Mouse (Mus musculus) right cerebral cortex, postnatal 36 days (tissue): ENCODE measurements around the gene Eif5a.
A peak's percentile ranks its signal among the peaks of the same experiment; 100 is the strongest.

Experiments used
- DNase-seq, 2 experiments: peaks; one replicate each; pipeline ENCODE4 v3.0.0; 2022; ENCODE audit warnings: low spot score in 2 of 2, mixed read lengths in 1 of 2

Gene Eif5a

GRCm38 (mm10) chr11:69902972-69903371 is 18.8 kb downstream of the Eif5a start:
- no peak for DNase-seq

DNA sequence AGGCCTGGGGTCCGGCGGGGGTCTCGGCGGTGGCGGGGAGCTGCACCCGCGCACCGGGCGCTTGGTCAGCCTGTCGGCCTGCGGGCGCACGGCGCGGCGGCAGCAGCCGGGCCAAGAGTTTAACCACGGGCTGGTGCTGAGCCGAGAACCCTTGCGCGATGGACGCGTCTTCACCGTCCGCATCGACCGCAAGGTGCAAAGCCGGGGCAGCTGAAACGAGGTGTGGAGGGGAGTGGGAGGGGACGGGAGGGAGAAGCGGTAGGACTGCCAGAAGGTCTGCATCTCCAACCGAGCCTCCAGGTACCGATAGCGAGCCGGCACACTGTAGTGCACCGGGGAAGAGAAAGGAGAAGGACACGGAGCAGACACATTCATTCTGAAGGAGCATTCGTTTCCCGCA is 19.8 kb downstream of the Eif5a start:
- DNase-seq: no peak

DNA sequence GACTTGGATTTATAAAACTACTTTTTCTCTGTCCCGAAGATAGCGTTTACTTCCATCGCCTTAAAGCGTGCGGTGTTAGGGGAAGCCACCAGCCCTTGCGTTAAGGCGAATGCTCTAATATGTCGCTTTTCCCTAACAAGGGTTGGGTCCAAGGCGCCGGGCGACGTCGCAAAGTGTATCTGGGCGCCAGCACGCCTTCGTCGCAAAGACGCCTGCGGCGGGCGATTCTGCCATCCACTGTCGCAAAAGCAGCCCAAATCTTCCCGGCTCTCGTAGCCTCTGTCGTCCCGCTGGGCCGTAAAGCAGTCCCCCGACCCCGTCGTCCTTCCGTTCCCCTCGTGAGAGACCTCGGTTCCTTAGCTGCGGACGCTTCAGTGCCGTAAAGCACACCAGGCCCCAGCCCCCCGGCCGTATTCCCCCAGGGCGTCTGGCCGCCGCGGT is 20.3 kb downstream of the Eif5a start:
- peak; percentile 98 for DNase-seq

GRCm38 (mm10) chr11:69900471-69901405 is 21.0 kb downstream of the Eif5a start, which contains the start of the genes 2810408A11Rik and Neurl4:
2810408A11Rik (minus strand) TSS chr11:69900987.
Neurl4 (plus strand) TSS chr11:69901072.
- peak; percentile 82 to 87 for DNase-seq

GRCm38 (mm10) chr11:69899870-69900269 is 21.9 kb downstream of the Eif5a start:
- no peak for DNase-seq

- no peak for DNase-seq
Observed at GRCm38 (mm10) chr11:69895291-69895690, 26.5 kb downstream of the Eif5a start, which contains the start of gene Acap1. Acap1 (minus strand) TSS chr11:69895539.

DNA sequence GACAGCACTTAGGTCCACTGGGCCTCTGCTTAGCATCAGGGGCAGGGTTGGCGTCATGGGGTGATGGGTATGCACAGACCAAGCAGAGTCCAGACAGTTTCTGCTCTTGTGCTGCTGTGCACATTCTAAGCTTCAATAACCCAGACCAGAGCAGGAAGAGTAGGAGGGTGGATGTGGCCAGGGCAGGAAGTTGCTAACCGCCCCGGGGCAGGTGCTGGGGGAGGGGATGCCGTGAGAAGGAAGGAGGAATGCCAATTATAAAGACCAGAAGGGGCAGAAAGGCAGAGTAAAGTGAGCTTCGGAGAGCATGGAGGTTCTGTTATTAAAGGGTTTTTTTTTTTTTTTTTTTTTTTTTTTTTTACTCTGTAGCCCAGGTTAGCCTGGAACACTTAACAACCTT is 27.1 kb downstream of the Eif5a start:
- no peak for DNase-seq

GRCm38 (mm10) chr11:69891482-69891881 is 30.3 kb downstream of the Eif5a start:
- no peak for DNase-seq

GRCm38 (mm10) chr11:69886907-69887635 is 34.7 kb downstream of the Eif5a start:
- DNase-seq: no peak

- DNase-seq: no peak
Observed at GRCm38 (mm10) chr11:69884663-69885062, 37.1 kb downstream of the Eif5a start.

DNA sequence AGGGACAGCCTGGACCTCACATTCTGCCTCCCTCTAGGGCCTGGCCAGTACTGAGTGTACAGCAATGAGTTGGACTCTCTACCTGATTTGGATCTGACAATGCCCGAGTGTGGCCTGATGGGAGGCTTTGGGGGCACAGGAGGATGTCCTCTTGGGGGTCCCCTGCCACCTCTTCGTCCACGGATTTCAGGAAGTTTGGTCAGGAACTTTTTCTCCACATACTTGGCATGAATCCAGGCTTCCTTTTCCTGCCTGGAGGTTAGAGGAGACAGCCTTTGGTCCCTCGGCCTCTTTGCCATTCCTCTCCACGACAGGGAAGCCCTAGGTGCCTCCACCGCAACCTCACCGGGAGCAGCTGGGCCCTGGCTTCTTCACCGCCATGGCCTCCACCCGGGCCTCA is 37.5 kb downstream of the Eif5a start:
- DNase-seq: no peak

- DNase-seq: no peak
Observed at GRCm38 (mm10) chr11:69883527-69884151, 38.1 kb downstream of the Eif5a start.

DNA sequence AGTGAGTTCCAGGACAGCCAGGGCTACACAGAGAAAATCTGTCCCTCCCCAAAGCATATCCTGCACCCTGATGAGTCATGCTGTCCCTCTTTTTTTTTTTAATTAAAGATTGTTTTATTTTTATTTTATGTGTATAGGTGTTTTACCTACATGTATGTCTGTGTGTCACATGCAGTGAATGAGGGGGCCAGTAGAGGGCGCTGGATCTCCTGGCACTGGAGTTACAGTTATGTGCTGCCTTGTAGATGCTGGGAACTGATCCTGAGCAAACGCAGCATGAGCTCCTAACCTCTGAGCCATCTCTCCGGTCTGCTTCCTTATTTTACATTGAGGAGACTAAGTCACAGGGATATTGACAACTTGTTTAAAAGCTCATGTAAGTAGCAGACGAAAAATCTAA is 38.7 kb downstream of the Eif5a start:
- DNase-seq: no peak

DNA sequence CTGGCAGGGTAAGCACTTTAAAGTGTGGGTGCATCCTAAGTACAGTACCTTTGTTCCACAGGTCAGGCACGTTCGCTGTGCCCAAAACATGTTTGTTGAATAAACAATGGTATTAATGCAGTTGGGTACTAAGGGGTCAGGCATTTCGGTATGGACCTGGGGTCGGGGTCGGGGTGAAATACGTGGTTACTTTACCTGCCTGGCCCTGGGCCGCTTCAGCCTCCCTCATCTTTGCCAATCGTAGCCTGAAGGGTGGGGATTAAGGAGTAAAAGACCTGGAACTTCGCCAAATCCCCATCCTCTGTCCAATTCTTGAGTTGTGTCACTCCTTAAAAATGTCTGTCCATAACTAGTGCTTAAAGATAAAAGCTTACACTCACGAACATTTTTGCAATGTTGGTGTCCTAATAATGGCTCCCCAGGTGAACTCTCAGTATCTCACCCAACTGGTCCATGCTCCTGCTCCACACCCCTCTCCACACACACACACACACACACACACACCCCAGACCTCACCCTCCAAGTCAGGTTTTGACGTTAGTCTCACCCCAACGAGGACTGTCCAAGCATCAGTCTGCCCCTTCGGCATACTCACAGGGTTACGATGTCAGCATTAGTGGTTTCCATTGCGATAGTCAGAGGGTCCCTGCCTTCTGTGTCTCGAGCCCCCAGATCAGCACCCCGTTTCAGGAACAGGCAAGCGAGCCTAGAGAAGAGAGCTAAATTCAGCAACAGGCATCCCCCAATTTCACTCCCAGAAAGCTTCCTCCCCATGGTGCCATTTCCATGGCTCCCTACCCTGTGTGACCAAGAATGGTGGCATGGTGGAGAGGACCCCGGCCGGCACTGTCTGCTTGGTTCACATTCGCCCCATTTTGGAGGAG is 39.7 kb downstream of the Eif5a start:
- no peak for DNase-seq

DNA sequence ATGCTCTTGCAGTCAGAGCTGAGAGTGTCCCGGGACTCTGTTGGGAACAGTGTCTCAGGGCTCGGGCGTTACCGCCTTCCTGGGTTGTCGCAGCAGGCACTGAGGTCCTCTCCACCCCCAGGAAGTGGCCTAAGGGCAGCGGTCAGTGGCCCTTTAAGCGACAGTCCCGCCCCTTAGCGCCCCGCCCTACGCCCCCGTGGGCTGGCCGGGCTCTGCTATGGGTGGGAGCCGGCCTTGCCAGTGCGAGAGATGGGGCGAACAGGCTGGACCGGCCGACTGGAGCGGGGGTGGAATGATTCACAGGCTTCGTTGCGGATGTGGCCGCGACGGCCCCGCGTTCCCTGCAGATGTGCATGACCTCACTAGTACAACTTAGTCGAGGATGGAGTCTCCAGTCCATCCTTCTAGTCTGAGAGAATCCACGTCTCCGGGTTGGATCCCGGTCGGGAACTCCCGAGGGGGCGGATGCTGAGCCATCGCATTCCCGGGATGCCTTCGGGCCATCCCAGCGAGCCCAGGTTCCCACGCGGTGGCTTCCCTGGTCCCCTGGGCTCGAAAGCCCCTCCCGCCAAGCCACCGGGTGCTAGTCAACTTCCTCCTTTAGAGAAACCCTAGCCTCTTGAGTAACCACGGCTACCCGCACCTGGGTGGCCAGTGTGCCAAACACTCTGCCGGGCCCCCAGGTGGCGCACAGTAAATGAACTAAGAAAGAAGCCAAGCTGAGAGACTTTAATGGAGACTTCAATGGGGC is 40.7 kb downstream of the Eif5a start, which contains the start of gene Kctd11:
Kctd11 (minus strand) TSS at position 554 of the 751 bp plus-strand sequence.
- peak; percentile 49 to 58 for DNase-seq

DNA sequence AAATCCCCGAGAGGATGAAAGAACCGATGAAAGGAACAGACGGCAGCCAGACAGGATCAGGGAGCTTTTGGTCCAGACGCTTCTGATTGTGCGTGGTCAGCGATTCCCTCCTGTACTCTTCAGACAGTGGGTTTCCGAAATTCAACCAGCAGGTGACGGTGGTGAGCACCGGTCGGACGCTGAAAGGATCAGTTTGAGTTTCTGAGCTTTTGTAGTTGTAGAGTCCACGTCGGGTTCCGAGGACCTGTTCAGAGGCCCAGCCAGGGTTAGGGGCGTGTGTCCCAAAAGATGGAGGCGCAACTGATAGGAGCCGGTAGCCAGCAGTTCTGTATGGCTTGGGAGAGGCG is 41.3 kb downstream of the Eif5a start:
- DNase-seq: no peak

GRCm38 (mm10) chr11:69879711-69880110 is 42.0 kb downstream of the Eif5a start:
- no peak for DNase-seq

GRCm38 (mm10) chr11:69878952-69879351 is 42.8 kb downstream of the Eif5a start:
- no peak for DNase-seq

DNA sequence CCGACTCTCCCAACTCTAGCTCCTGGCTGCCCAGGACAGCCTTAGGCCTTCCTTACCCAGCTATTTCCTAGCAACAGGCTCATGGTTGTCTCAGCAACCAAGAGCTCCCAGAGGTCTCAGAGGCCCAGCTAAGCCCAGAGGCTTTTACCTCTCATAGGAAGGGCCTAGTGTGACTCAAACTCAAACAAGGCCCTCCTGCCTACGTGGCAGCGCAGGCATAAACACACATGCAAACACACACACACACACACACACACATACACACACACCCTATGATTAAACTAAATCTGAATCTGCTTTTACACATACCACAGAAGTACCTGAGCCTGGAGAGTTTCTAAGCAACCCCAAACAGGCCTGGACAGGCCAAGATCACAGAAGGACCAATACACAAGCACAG is 43.4 kb downstream of the Eif5a start:
- no peak for DNase-seq

GRCm38 (mm10) chr11:69877878-69878277 is 43.9 kb downstream of the Eif5a start, which contains the start of gene Tmem95:
Tmem95 (minus strand) TSS chr11:69878018.
- no peak for DNase-seq
